Mouse (Mus musculus): ENCODE data around the gene Cenpu.
"Not testable (repeated sequence)": the region's sequence is repeated elsewhere in the genome, so short reads cannot be mapped to it uniquely, and the experiment has no call there.

The Cenpu gene

GRCm38 (mm10) chr8:46551029-46551428, 799 bp upstream of the Cenpu start:
- DNase-seq: peak; percentile 56

- peak; percentile 60 for DNase-seq
Measured at GRCm38 (mm10) chr8:46552441-46552765, 575 bp downstream of the Cenpu start.

GRCm38 (mm10) chr8:46559428-46559827, 7.6 kb downstream of the Cenpu start:
- peak; percentile 67 for DNase-seq

- DNase-seq: no peak
Measured at GRCm38 (mm10) chr8:46562333-46562732, 10.5 kb downstream of the Cenpu start.

- no peak for DNase-seq
Measured at GRCm38 (mm10) chr8:46566914-46567529, 15.2 kb downstream of the Cenpu start.

- no peak for DNase-seq
Measured at GRCm38 (mm10) chr8:46567946-46568345, 16.1 kb downstream of the Cenpu start.

- no peak for DNase-seq
Measured at GRCm38 (mm10) chr8:46568942-46569341, 17.1 kb downstream of the Cenpu start.

GRCm38 (mm10) chr8:46569659-46570441, 18.0 kb downstream of the Cenpu start:
- DNase-seq: no peak

GRCm38 (mm10) chr8:46570673-46571072, 18.8 kb downstream of the Cenpu start:
- DNase-seq: no peak

- no peak for DNase-seq
Measured at GRCm38 (mm10) chr8:46573446-46573845, 21.6 kb downstream of the Cenpu start.

- no peak for DNase-seq
Measured at GRCm38 (mm10) chr8:46573964-46574363, 22.1 kb downstream of the Cenpu start.

GRCm38 (mm10) chr8:46578794-46579193, 27.0 kb downstream of the Cenpu start:
- DNase-seq: no peak

GRCm38 (mm10) chr8:46584328-46584727, 32.5 kb downstream of the Cenpu start:
- DNase-seq: not testable (repeated sequence)

GRCm38 (mm10) chr8:46585576-46585975, 33.7 kb downstream of the Cenpu start:
- DNase-seq: no peak

- peak; percentile 26 for DNase-seq
Measured at GRCm38 (mm10) chr8:46587911-46588310, 36.1 kb downstream of the Cenpu start.

- DNase-seq: peak; percentile 41
Measured at GRCm38 (mm10) chr8:46588663-46589062, 36.8 kb downstream of the Cenpu start.

GRCm38 (mm10) chr8:46593067-46593466, 41.2 kb downstream of the Cenpu start:
- DNase-seq: no peak

GRCm38 (mm10) chr8:46593772-46594171, 41.9 kb downstream of the Cenpu start:
- DNase-seq: no peak

- DNase-seq: no peak
Measured at GRCm38 (mm10) chr8:46595593-46595992, 43.8 kb downstream of the Cenpu start.

- no peak for DNase-seq
Measured at GRCm38 (mm10) chr8:46596530-46596929, 44.7 kb downstream of the Cenpu start.

- DNase-seq: no peak
Measured at GRCm38 (mm10) chr8:46597411-46597810, 45.6 kb downstream of the Cenpu start.

- DNase-seq: no peak
Measured at GRCm38 (mm10) chr8:46598114-46598513, 46.3 kb downstream of the Cenpu start.

- no peak for DNase-seq
Measured at GRCm38 (mm10) chr8:46598753-46599152, 46.9 kb downstream of the Cenpu start.

GRCm38 (mm10) chr8:46599314-46599904, 47.6 kb downstream of the Cenpu start:
- DNase-seq: no peak
